Mouse (Mus musculus) liver (tissue): ENCODE measurements around the gene Olfr279.

Experiments used
- DNase-seq: peaks from one replicate; pipeline ENCODE4 v3.0.0-alpha.2; 2020; ENCODE audit warnings: mixed read lengths

Gene Olfr279

DNA sequence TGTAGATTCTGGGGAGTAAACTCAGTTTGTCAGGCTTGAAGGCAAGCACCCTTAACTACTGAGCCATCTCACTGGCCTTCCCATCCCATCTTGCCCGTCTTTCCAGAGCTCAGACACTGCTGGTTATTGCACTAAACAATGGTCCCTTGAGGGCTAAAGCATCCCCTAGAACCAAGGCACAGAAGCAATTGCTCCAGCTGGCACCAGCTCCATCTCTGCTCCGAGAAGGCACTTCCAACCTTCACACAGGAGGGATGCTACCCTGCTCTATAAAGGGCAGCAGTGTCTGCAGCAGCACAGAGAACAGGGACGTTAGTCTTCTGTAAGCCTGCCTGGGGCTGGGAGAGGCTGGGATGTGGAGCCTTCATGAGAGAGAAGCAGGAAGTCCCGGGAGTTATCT, at the start of gene Olfr279:
Olfr279 (plus strand) TSS at position 301 of the 400 bp plus-strand sequence.
- DNase-seq, result no peak

DNA sequence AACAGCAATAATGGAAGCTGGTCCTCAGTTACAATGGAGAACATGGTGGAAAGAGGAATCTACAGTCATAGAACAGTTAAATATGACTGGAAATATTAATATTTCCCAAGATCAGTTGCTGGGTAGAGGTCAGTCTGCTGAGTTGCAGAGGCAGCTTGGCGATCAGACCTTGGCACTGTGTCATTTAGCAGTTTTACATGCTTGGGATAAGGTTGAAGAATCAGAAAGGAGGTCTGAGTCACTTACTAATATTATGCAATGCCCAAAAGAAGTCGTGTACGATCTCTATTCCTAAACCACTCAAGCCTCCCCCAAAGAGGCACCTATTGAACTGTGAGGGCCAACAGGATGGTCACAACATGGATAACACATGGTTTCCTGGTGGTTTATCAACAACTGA, 47.6 kb upstream of the Olfr279 start:
- no peak for DNase-seq

DNA sequence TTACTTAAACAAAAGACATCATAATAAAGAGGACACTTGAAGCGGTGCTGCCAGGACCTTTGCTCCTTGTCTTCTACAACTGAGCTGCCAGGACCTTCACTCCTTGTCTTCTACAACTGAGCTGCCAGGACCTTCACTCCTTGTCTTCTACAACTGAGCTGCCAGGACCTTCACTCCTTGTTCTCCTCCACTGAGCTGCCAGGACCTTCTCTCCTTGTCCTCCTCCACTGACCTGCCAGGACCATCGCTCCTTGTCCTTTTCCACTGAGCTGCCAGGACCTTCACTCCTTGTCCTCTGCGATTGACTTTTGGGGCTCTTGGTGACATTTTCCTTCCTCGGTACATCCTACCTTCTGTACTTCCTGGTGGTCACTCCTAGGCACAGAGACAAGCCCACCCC, 43.7 kb upstream of the Olfr279 start:
- no peak for DNase-seq

DNA sequence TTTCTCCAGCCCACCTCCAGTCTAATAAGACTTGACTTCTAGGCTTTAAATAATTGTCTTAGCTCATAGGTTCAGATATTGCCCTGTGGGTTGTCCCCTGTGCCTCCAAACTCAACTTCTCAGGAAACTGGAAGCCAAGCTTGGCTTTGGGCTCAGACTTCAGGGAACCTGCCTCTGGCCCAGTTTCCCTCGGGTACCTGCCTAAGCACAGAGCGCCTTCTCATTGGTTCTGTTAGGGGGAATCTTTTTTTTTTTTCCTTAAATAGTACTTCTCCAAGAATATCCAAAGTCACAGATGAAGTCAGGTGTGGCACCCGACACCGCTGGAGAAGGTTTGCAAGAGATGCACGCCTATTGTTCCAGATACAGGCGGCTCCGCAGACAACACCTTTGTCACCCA, 39.9 kb upstream of the Olfr279 start, which contains the start of gene Olfr281:
Olfr281 (plus strand) TSS at position 301 of the 400 bp plus-strand sequence.
- DNase-seq, result no peak

DNA sequence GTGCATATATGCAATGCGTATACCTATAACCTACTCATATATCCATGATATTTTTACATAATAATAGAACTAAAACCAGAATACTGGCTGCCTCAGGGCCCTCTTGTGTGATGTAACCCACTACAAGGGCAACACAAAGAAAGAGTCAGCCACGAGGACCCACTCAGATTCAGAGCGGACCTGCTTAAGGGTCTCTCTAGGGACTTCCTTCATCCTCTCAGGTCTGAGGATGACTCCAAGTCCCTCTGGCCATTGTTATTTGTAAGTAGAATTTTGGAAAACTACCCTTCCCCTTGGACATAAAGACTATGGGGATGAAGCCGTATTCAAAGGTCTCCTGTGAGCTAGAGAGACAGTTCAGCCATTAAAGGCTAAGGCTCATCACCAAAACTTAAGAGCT, 22.6 kb upstream of the Olfr279 start, which contains the start of gene OR5BS1P:
OR5BS1P (plus strand) TSS at position 301 of the 400 bp plus-strand sequence.
- DNase-seq, result no peak

DNA sequence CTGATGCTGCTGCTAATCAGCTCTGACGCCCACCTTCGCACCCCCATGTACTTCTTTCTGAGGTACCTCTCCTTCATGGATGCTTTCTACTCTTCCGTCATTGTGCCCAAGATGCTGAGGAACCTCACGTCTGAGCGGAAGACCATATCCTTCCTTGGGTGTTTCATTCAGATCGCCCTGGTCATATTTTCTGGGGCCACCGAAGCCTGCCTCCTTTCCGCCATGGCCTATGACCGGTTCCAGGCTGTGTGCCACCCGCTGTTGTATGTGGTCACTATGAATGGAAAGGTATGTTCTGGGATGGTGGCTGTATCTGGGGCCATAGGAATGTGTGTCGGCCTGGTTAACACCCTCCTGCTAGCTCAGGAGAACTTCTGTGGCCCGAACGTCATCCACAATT, 20.7 kb upstream of the Olfr279 start:
- no peak for DNase-seq

DNA sequence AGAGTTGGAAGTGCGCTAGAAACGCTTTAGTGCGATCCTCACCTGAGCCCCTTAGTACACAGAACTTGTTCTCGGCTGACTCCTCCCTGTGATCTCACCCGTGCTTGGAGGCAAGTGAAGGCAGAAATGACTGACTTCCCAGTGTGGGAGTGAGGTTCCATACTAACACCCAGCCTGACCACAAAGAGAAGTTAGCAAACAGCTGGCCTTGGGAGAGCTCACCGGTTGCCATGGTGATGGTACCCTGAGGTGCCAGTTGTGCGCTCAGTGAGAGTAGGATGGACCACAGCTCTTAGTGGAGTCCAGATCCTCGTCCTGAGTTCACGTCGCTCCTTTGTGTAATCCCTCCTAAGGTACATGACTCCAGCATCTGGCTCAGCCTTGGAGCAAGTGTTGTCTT, 17.2 kb upstream of the Olfr279 start:
- no peak for DNase-seq

DNA sequence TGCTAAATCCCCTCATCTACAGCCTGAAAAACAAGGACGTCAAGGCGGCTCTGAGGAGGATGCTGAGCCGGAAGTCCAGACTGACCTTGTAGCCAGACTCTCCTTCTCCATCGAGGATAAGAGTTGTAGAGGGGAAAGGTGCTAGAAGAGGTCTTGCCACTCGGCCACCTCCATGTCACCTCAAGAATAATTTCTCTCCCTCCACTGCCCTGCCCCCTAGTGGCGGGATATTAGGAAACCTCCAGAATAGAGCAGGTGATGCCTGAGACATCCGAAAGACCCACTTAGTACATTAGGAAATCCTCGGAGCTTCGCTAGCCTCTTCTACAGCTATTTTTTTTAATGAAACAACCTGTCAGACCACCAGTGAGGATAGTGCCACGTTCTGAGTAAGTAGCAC, 16.8 kb upstream of the Olfr279 start:
- DNase-seq, result peak; percentile 38

DNA sequence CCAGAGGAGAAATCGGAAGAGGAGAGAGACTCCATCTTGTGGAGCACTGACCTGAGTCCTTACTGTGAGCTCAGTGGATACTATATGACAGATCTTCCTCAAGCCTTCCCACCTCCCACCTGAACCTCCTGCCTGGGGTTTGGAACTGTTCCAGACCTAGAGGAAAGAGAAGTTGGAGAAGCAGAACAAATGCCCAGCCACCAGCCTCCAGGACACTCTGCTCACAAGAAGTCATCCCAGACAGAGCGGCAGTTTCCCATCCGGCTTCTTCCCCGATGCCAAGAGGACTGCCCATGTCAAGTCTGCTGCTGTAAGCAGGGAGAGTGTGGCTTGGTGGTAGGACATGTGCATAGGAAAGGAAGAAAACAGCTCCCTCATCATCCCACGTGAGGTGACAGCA, 15.9 kb upstream of the Olfr279 start:
- DNase-seq, result no peak

DNA sequence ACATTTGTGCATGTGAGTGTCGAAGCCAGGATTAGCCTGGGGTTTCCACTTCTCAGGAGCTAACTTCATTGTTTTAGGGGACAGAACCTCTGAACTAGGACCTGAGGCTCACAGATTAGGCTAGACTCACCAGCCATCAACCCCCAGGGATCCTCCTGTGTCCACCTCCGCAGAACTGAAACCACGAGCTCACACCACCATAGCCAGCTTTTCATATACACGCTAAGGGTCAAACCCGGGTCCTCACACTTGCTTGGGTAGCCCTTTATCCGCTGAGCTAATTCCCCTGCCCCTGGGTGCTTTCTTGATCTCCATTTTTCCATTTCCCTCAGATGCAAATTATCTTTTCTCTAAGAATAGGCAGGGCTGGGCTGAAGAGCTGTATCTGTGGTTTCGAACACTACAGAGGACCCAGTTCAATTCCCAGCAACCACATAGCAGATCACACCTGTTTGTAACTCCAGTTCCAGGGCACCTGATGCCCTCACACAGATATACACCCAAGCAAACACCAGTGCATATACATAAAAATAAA, 12.6 kb upstream of the Olfr279 start:
- DNase-seq, result no peak

DNA sequence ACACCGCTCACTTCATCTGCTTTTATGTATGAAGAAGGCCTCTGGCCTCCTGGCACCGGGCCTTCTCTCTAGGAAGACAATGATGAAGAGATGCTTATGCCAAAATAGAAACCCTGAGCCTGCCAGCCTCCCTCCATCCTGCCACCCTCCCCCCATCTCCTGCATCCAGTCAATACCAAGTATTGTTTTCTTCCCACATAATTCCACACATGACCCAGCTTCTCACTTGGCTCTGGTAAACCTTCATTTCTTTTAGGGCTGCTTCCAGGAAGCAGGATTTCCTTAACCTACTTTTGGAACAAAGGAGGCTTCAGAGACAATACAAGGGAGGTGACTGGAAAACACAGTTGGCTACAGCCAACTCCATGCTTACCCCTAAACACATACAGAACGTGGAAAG, 9.5 kb upstream of the Olfr279 start, which contains the start of gene Lalba:
Lalba (minus strand) TSS at position 21 of the 400 bp plus-strand sequence.
- DNase-seq, result no peak

DNA sequence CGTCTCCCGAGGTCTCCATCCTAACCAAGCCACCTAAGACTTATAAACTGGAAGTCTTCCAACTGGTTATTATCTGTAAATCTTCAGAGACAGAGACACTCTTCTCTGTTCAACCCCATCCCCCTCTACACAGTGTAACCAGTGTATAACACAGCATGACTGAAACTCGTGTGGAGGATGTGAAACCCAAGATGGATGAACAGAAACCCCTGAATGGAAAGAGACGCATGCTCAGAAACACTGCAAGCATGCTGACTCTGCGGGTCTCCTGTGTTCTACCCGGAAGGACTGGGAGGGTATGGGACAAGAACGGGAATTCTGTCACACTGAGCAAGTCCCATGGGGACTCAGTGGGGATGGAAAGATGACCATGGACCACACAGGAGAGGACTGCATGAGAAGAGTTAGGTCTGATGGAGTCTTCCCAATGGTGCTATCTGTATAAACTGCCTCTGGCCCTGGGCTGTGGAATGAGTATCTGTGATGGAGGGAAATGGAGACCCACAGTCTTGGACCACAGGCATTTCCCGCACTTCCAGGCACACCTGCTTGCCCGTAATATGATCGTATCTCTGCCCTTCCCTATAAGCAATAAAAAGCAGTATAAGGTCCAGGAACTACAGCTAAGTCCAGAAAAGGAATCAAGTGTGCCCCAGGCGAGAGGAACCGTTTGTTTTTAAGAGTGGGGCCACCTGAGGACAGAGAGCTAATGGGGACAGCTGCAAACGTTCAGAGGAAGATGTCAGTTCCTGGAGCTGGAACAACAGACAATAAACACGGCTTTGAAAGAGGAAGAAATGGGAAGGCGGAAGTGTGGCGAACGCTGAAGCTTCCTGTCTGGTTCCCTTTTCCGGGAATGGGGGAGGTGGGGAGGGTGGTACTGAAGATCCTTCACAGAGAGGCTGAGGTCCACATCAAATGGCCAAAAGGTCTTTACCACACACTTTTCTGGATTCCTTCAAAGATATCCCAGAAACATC, 8.0 kb upstream of the Olfr279 start:
- DNase-seq, result no peak

DNA sequence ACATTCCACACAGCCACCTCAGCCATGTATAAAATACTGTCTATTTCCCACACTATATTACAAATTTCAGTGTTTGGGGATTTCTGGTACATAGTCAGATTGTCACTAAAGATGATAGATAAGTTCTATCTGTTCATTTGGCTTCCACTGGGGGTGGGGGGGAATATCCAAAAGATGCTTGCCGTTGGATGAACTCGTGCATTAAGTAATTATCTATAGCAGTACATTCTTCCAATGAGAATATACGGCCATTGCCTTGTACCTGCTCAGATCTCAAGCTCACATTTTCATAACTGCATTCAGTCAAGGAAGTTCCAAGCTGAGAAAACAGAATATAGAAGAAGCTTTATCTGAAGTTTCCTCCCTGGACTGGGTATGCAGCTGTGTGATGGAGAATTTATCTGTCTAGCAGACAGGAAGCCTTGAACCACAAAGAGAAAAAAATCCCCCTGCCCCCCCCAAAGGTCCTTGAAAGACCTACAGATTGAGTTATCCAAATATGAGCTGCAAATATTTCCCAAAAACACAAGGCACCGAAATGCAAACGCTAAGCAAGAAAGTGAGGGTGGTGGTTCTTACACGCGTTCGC, 5.7 kb upstream of the Olfr279 start:
- DNase-seq, result no peak

DNA sequence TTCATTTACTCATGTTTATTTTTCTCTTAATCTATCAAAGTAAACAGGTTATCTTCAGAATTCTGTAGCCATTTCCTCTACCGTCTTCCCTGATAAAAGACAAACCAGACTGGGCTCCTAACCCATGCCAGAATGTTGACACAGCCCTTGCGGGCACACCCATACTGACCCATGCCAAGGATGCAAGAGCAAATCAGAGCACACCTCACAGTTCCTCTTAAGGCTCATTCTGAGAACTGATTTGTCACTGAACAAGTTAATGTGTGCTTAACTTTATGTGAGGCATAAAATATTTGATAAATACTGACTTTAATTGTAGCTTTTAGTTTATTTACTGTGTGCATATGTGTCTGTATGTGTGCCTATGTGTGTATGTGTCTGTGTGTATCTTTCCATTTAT, 870 bp upstream of the Olfr279 start:
- DNase-seq, result no peak

DNA sequence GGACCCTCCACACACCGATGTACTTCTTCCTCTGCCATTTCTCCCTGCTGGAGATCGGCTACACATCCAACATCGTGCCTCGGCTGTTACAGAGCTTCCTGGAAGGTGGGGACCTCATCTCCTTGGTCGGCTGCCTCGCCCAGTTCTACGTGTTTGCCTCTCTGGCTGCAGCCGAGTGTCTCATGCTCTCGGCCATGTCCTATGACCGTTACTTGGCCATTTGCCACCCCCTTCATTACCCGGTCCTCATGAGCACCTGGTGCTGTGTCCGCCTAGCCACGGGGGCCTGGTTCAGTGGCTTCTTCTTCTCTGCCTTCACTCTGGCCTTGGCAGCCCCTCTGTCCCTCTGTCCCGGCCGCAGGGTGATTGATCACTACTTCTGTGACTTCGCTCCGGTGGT, 5.4 kb downstream of the Olfr279 start:
- no peak for DNase-seq

DNA sequence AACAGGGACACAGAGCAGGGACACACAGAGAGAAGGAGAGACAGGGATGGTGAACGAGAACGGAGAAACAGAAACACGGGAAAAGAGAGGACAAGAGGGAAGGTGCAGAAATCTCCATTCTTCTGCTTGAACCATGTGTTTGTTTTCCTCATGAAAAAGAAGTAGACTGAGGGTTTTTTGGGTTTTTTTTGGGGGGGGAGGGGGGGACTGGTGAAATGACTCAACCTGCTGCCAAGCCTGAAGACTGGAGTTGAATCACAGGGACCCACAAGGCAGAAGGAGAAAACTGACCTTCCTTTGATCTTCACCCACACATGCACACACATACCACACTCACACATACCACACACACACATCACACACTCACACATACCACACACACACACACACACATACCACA, 11.1 kb downstream of the Olfr279 start:
- DNase-seq, result no peak

DNA sequence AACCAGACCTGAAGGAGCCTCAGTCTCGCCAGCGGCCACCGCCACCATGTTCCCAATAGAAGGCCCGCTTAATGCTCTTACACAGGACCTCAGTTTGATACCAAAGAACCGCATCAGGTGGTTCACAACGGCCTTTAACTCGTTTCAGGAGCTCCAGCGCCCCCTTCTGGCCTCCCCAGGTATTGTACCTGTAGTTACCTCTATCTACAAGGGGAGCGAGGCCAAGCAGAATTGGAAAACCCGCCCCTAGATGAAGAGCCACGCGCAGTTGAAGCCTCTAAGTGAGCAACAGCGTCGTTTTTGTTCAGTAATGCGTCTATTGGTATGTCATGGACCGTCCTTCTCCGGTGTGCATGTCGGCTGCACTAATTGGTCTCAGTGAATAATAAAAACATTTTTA, 12.3 kb downstream of the Olfr279 start:
- DNase-seq, result peak; percentile 83

DNA sequence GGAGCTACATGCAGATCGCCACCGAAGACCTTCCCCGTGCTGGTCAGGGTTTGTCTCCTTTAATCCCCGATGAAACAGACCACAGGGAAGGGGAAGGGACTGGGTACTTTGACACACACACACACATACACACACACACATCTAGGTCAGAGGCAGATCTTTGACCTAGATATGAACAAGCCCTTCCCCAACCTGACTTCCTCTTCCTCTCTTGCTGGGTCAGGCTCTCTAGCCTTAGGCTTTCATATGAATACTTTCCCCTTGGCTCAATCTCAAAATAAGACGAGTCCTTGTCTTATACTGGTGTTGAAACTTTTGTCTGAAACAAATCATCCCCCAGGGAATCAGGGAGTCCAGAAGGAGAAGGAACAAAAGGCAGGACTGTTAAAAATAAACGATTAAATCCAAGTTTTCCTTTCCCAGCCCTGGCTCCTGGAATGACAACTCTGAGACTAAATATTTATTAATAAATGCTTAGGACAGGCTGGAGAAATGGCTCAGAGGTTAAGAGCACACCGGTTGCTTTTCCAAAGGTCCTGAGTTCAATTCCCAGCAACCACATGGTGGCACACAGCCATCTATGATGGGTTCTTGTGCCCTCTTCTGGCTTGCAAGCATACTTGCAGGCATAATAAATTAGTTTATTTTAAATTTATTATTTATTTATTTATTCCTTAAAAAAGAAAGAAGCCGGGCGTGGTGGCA, 14.2 kb downstream of the Olfr279 start:
- no peak for DNase-seq

DNA sequence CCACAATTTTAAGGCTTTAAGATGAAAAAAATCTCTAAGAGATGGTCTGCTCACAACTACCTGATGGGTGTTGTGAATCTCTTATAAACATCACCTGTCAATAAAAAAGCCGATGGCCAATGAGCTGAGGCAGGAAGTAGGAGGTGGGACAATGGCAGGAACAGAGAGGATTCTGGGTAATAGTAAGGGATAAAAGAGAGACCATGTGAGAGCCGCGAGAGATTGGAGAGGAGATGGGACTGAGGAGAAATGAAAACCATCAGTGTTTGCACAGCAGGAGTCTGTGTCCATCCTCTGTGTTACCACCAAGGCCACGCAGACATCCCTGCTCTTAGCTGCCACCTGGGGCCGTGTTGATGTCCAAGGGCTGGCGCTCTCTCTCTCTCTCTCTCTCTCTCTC, 15.1 kb downstream of the Olfr279 start:
- no peak for DNase-seq

DNA sequence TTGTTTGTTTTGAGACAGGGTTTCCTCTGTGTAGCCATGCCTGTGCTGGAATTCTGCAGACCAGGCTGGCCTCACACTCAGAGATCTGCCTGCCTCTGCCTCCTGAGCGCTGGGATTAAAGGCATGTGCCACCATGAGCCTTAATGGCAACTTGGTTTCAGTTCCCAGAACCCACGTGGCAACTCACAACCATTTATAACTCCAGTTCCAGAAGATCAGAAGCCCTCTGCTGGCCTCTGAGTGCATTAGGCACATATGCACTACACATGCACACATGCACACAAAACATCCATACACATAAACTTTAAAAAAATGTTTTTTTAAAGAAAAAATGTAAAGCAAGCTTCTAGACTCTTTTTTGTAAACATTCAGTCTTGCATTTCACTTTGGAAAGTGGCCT, 17.2 kb downstream of the Olfr279 start:
- DNase-seq, result no peak

DNA sequence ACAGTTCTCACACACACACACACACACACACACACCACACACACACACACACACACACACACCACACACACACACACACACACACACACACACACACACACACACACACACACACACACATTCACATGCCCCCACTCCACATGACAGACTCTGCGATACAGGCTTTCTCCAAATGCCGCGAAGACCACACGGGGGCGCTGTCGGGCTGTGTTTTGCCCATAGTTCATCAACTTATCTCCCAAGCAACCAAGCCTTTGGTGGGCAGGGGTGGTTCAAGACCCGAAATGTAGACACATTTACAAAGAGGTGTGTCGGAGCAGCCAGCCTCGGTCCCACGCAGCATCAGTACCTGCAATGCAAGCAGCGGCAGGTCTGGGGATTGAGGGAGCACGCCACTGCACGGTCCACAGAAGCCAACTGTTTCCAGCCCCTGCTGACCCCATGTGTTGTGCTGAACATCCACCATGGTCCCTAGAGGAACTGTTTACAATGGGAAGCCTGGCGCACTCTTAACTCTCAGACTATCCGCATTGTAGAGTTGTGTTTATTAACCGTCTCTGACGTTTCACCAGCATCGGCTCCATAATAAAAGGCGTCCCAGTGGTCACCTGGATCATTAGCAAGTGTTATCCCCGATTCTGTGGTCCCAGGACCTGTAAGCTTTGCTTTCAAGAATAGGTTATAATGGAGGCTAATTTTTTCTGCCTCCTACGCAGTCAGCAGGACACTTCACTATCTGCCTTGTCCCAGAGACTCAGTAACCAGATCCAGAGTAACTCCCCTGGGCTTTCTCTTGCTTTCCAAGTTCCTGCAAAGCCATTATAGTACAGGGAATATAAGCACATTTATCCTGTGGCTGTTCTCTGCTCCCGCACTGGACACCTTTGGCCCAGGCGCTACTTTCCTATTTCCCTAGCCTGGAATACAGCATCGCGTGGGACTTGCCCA, 18.5 kb downstream of the Olfr279 start:
- peak; percentile 83 for DNase-seq

DNA sequence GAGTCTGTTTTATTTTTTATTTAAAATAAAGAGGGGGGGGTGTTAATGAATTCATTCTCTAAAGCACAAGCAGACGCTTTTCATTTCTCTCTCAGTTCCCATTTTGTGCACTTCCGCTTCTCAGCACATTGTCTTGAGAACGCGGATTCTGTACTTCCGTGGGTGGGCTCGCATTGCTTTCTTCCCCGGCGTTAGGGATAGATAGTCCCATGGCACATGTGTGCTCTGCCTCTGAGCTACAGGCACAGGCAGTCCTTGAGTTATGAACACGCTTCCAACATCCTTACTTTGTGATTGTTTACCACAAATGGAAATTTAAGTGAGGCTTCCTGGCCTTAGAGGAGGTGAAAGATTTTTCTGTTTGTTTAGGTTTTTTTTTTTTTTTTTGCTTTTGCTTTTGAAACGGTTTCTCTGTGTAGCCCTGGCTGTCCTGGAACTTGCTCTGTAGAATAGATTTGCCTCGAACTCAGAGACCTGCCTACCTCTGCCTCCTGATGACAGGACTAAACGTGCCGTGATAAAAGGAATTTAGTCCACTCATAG, 19.3 kb downstream of the Olfr279 start:
- DNase-seq, result no peak
